Mouse (Mus musculus): ENCODE measurements around the gene Zfp451. TPM values are rescaled to one million over a fixed set of nuclear protein-coding genes. Genes with fewer than 3 reads are reported as not detected.

Gene Zfp451
- polyA plus RNA-seq, 2 experiments from 2014 or later, result 10.9 to 12.1 TPM

GRCm38 (mm10) chr1:33712026-33712425, 102.4 kb downstream of the Zfp451 start:
- no peak for ATAC-seq

Other genes starting within 250 kb of the Zfp451 start
- gene Prim2, start 144.8 kb downstream of the Zfp451 start, polyA plus RNA-seq (2017; shearing (Covaris generic)), result 10 to 100 TPM; 19.8 to 23.3 TPM
- gene Rab23, start 94.7 kb downstream of the Zfp451 start, polyA plus RNA-seq (2017; shearing (Covaris generic)), result 1 to 10 TPM; 8.0 to 9.7 TPM
- gene Bag2, start 56.8 kb downstream of the Zfp451 start, polyA plus RNA-seq (2017; shearing (Covaris generic)), result 1 to 10 TPM in 1 of 2 experiments, under 1 TPM in 1; 0.91 to 2.3 TPM
- gene Bend6, start 93.2 kb upstream of the Zfp451 start, polyA plus RNA-seq (2017; shearing (Covaris generic)), result 1 to 10 TPM; 5.6 to 5.7 TPM
- 10 to 100 TPM; 22.1 to 29.0 TPM for gene Dst, start 93.6 kb upstream of the Zfp451 start, polyA plus RNA-seq (2017; shearing (Covaris generic))

All from CD4-positive, CD25-positive, alpha-beta regulatory T cell, adult 4 months (primary cell).